1 mouse cellular context compared by ENCODE assay signal in genomic region chr4:154109850-154110243, GRCm38 (mm10).
A peak's percentile ranks its signal among the peaks of the same experiment; 100 is the strongest.
TF ChIP-seq lines count a peak whose summit lies in the region.

No protein-coding gene starts in this region.

TF ChIP-seq in CH12.LX, 34 proteins besides CTCF, POLR2A, EP300 and RAD21:
- peak; percentile 64; the same call in 1 of the 2 replicates for TF ChIP-seq CHD2 (IDR thresholded peaks at IDR 0.05; ENCODE audit: low read length)
- TF ChIP-seq MXI1 (IDR thresholded peaks at IDR 0.05; ENCODE audit: low read depth, low read length) = peak; percentile 89; the same call in 1 of the 2 replicates
- TF ChIP-seq ETS1 (conservative IDR thresholded peaks at IDR 0.05; ENCODE audit: low read depth, low read length) = peak; percentile 98
- TF ChIP-seq POLR2AphosphoS2 (IDR thresholded peaks at IDR 0.05; ENCODE audit: low read depth, low read length) = no peak
- TF ChIP-seq ZNF384 (IDR thresholded peaks at IDR 0.05; ENCODE audit: low read depth, low read length) = no peak
- TF ChIP-seq MYC (IDR thresholded peaks at IDR 0.05; ENCODE audit: low read depth, low read length) = peak; percentile 94
- no peak for TF ChIP-seq NELFE (IDR thresholded peaks at IDR 0.05; ENCODE audit: low read depth, low read length)
- TF ChIP-seq HCFC1 (IDR thresholded peaks at IDR 0.05; ENCODE audit: low read depth, low read length) = no peak
- TF ChIP-seq MAX (IDR thresholded peaks at IDR 0.05; ENCODE audit: low read length) = peak; percentile 91
- no peak for TF ChIP-seq KAT2A (IDR thresholded peaks at IDR 0.05; ENCODE audit: insufficient replicate concordance, low read length)
- TF ChIP-seq E2F4 (IDR thresholded peaks at IDR 0.05; ENCODE audit: insufficient replicate concordance, low read depth, low read length) = no peak
- TF ChIP-seq IRF4 (IDR thresholded peaks at IDR 0.05; ENCODE audit: low read depth, low read length) = peak; percentile 95
- peak; percentile 20; the same call in 1 of the 2 replicates for TF ChIP-seq USF1 (IDR thresholded peaks at IDR 0.05; ENCODE audit: low read depth, low read length)
- TF ChIP-seq TBP (conservative IDR thresholded peaks at IDR 0.05; ENCODE audit: low read depth, low read length) = 0 out of 2 replicates have a peak, but pooled peaks have one; percentile 33
- no peak for TF ChIP-seq ZKSCAN1 (IDR thresholded peaks at IDR 0.05; ENCODE audit: borderline replicate concordance, low read depth, low read length)
- TF ChIP-seq MAZ (IDR thresholded peaks at IDR 0.05; ENCODE audit: low read depth, low read length) = no peak
- 0 out of 2 replicates have a peak, but pooled peaks have one; percentile 12 for TF ChIP-seq USF2 (conservative IDR thresholded peaks at IDR 0.05; ENCODE audit: low read depth, low read length)
- TF ChIP-seq GABPA (IDR thresholded peaks at IDR 0.05; ENCODE audit: insufficient replicate concordance, low read depth, low read length) = no peak
- TF ChIP-seq ZC3H11A (IDR thresholded peaks at IDR 0.05; ENCODE audit: low read depth, low read length) = no peak
- no peak for TF ChIP-seq SMC3 (IDR thresholded peaks at IDR 0.05; ENCODE audit: low read depth, low read length)
- peak; percentile 97 for TF ChIP-seq BHLHE40 (IDR thresholded peaks at IDR 0.05; ENCODE audit: low read depth, low read length)
- TF ChIP-seq UBTF (IDR thresholded peaks at IDR 0.05; ENCODE audit: low read depth, low read length) = no peak
- TF ChIP-seq JUND (conservative IDR thresholded peaks at IDR 0.05; ENCODE audit: low read depth, low read length) = peak; percentile 69
- no peak for TF ChIP-seq NRF1 (IDR thresholded peaks at IDR 0.05; ENCODE audit: low read depth, low read length)
- TF ChIP-seq TCF12 (IDR thresholded peaks at IDR 0.05; ENCODE audit: low read depth, low read length) = peak; percentile 45; the same call in 1 of the 2 replicates
- TF ChIP-seq CHD1 (IDR thresholded peaks at IDR 0.05; ENCODE audit: low read depth, low read length) = no peak
- TF ChIP-seq PAX5 (IDR thresholded peaks at IDR 0.05; ENCODE audit: low read length) = no peak
- no peak for TF ChIP-seq ELF1 (IDR thresholded peaks at IDR 0.05; ENCODE audit: low read depth, low read length)
- peak; percentile 57; the same call in 1 of the 2 replicates for TF ChIP-seq JUN (IDR thresholded peaks at IDR 0.05; ENCODE audit: insufficient read depth, low read depth, low read length)
- no peak for TF ChIP-seq MAFK (IDR thresholded peaks at IDR 0.05; ENCODE audit: insufficient replicate concordance, low read length)
- TF ChIP-seq RCOR1 (conservative IDR thresholded peaks at IDR 0.05; ENCODE audit: low read depth, low read length) = peak; percentile 44; the same call in 1 of the 2 replicates
- 0 out of 2 replicates have a peak, but pooled peaks have one; percentile 56 for TF ChIP-seq MEF2A (IDR thresholded peaks at IDR 0.05; ENCODE audit: borderline replicate concordance, low read depth, low read length)
- no peak for TF ChIP-seq ZMIZ1 (IDR thresholded peaks at IDR 0.05; ENCODE audit: low read depth, low read length)
- peak; percentile 71; the same call in 1 of the 2 replicates for TF ChIP-seq SIN3A (IDR thresholded peaks at IDR 0.05; ENCODE audit: low read length)
